18 mouse cellular contexts compared by ENCODE assay signal in genomic region chr9:70960301-70960700, GRCm38 (mm10). TPM values are rescaled to one million over a fixed set of nuclear protein-coding genes. Genes with fewer than 3 reads are reported as not detected.
DNase-seq lines count a peak whose midpoint lies in the region; ATAC-seq and TF ChIP-seq lines count a peak whose summit lies in the region.
"Had no signal": no experiment of that assay in that cellular context is flagged by ENCODE, and none has a peak within 500 bp of the region (broad histone marks: within the 10 kb centered on the region; RNA-seq: fewer than 3 reads in every experiment).

No protein-coding gene starts in this region.

- no peak for TF ChIP-seq CTCF in hindbrain, postnatal 0 days (IDR thresholded peaks at IDR 0.05; ENCODE audit: low read depth)

- 87% methylated on average over 5 of the region's 5 CpGs for WGBS in heart, embryonic 12.5 days
- WGBS in hindbrain, postnatal 0 days: 90% methylated on average over 5 of the region's 5 CpGs
- 92% methylated on average over 5 of the region's 5 CpGs for WGBS in hindbrain, embryonic 14.5 days

- peak; percentile 68 for DNase-seq in heart, adult 11 months
- no peak for DNase-seq in hindbrain, postnatal 0 days (ENCODE audit: low spot score)
- DNase-seq in hindbrain, embryonic 14.5 days (ENCODE audit: low spot score): no peak
- DNase-seq: adrenal gland, adult 2 months; adrenal gland, postnatal 10 days; adrenal gland, postnatal 25 days; embryo, embryonic 11 days had no signal

- H3K36me3 ChIP-seq in heart, embryonic 12.5 days: no peaks in the 10 kb centered on the region
- no peaks in the 10 kb centered on the region for H3K36me3 ChIP-seq in hindbrain, postnatal 0 days (ENCODE audit: insufficient read depth, low read length)
- H3K36me3 ChIP-seq in hindbrain, embryonic 14.5 days (replicated peaks; ENCODE audit: control insufficient read depth, insufficient read depth): no peaks in the 10 kb centered on the region
- H3K36me3 ChIP-seq: embryonic facial prominence, embryonic 13.5 days; embryonic facial prominence, embryonic 15.5 days; forebrain, embryonic 10.5 days; forebrain, embryonic 12.5 days had no signal

- no peaks in the 10 kb centered on the region for H3K27me3 ChIP-seq in heart, embryonic 12.5 days (replicated peaks)
- H3K27me3 ChIP-seq in hindbrain, postnatal 0 days (ENCODE audit: insufficient read depth, low read length): no peaks in the 10 kb centered on the region
- H3K27me3 ChIP-seq in hindbrain, embryonic 14.5 days (ENCODE audit: control insufficient read depth, insufficient read depth, low read length): no peaks in the 10 kb centered on the region
- H3K27me3 ChIP-seq: embryonic facial prominence, embryonic 13.5 days; embryonic facial prominence, embryonic 15.5 days; forebrain, embryonic 12.5 days had no signal

- H3K4me3 ChIP-seq in heart, embryonic 12.5 days: no peak overlapping the region
- H3K4me3 ChIP-seq in hindbrain, postnatal 0 days (ENCODE audit: low read length): no peak overlapping the region
- H3K4me3 ChIP-seq in hindbrain, embryonic 14.5 days (replicated peaks; ENCODE audit: low read length): no peak overlapping the region
- H3K4me3 ChIP-seq: embryonic facial prominence, embryonic 13.5 days; embryonic facial prominence, embryonic 15.5 days; erythroblast, embryonic 14.5 days; forebrain, embryonic 10.5 days; forebrain, embryonic 12.5 days had no signal

- no peak overlapping the region for H3K27ac ChIP-seq in heart, embryonic 12.5 days (ENCODE audit: poor library complexity, severe bottlenecking)
- peak overlapping the region; percentile 36; the same call in 1 of the 2 replicates for H3K27ac ChIP-seq in hindbrain, postnatal 0 days
- no peak overlapping the region for H3K27ac ChIP-seq in hindbrain, embryonic 14.5 days
- H3K27ac ChIP-seq: embryonic facial prominence, embryonic 13.5 days; embryonic facial prominence, embryonic 15.5 days; forebrain, embryonic 10.5 days; forebrain, embryonic 12.5 days had no signal

- peaks cover 2% of the 10 kb centered on the region; the same call in 1 of the 2 replicates for H3K9me3 ChIP-seq in heart, embryonic 12.5 days (replicated peaks)
- no peaks in the 10 kb centered on the region for H3K9me3 ChIP-seq in hindbrain, postnatal 0 days (ENCODE audit: low read length)
- no peaks in the 10 kb centered on the region for H3K9me3 ChIP-seq in hindbrain, embryonic 14.5 days (ENCODE audit: control insufficient read depth, low read length)
- H3K9me3 ChIP-seq: embryonic facial prominence, embryonic 13.5 days; embryonic facial prominence, embryonic 15.5 days; forebrain, embryonic 10.5 days; forebrain, embryonic 12.5 days had no signal

- no peak for ATAC-seq in heart, embryonic 12.5 days (ENCODE audit: insufficient number of reproducible peaks, low FRiP score)
- 0 out of 2 replicates have a peak, but pooled peaks have one; percentile 5 for ATAC-seq in hindbrain, postnatal 0 days
- no peak for ATAC-seq in hindbrain, embryonic 14.5 days (ENCODE audit: low FRiP score)
- ATAC-seq: forebrain, embryonic 14.5 days; forebrain, embryonic 16.5 days had no signal

- no peaks in the 10 kb centered on the region for H3K4me1 ChIP-seq in heart, embryonic 12.5 days (replicated peaks)
- no peaks in the 10 kb centered on the region for H3K4me1 ChIP-seq in hindbrain, postnatal 0 days (ENCODE audit: insufficient read depth, low read length)
- no peaks in the 10 kb centered on the region for H3K4me1 ChIP-seq in hindbrain, embryonic 14.5 days (replicated peaks; ENCODE audit: control insufficient read depth, insufficient read depth, low read length)
- H3K4me1 ChIP-seq: embryonic facial prominence, embryonic 13.5 days; embryonic facial prominence, embryonic 15.5 days; forebrain, embryonic 12.5 days had no signal

- H3K9ac ChIP-seq in heart, embryonic 12.5 days: no peak overlapping the region
- no peak overlapping the region for H3K9ac ChIP-seq in hindbrain, postnatal 0 days (replicated peaks; ENCODE audit: low read length)
- no peak overlapping the region for H3K9ac ChIP-seq in hindbrain, embryonic 14.5 days
- H3K9ac ChIP-seq: embryonic facial prominence, embryonic 13.5 days; embryonic facial prominence, embryonic 15.5 days; forebrain, embryonic 12.5 days had no signal

- no peak overlapping the region for H3K4me2 ChIP-seq in heart, embryonic 12.5 days
- H3K4me2 ChIP-seq in hindbrain, postnatal 0 days (ENCODE audit: low read depth, low read length): no peak overlapping the region
- no peak overlapping the region for H3K4me2 ChIP-seq in hindbrain, embryonic 14.5 days (replicated peaks)
- H3K4me2 ChIP-seq: embryonic facial prominence, embryonic 13.5 days; embryonic facial prominence, embryonic 15.5 days; forebrain, embryonic 12.5 days had no signal

RNA-seq across cellular contexts. Expression of gene Lipc, which starts 8.3 kb away (rescaled TPM):
- 0.22 and 1.00 TPM in 2 replicates for polyA plus RNA-seq in heart, embryonic 12.5 days (2016; fragmentation: Nextera tagmentation; extraction: Ambion mirVana)
- not detected in 2 replicates for total RNA-seq in hindbrain, postnatal 0 days (2014; rRNA removed)
- polyA plus RNA-seq in hindbrain, postnatal 0 days (2015; fragmentation: Nextera tagmentation; extraction: Ambion mirVana): 0.10 and 0.19 TPM in 2 replicates
- polyA plus RNA-seq in hindbrain, embryonic 14.5 days (2014; fragmentation: Nextera tagmentation; extraction: Ambion mirVana): 0.11 and 0.12 TPM in 2 replicates
- total RNA-seq: adrenal gland, postnatal 25 days; MEL had no signal
- polyA plus RNA-seq: C2C12; embryonic facial prominence, embryonic 11.5 days; forebrain, embryonic 10.5 days; forebrain, embryonic 12.5 days had no signal
